Mouse (Mus musculus): ENCODE measurements at regions not wholly inside any gene's neighbourhood (a gene's known extent, or its start where the extent isn't known, plus 50 kb on each side); places are given as distances from the start of the nearest gene placed in this dataset.

DNA sequence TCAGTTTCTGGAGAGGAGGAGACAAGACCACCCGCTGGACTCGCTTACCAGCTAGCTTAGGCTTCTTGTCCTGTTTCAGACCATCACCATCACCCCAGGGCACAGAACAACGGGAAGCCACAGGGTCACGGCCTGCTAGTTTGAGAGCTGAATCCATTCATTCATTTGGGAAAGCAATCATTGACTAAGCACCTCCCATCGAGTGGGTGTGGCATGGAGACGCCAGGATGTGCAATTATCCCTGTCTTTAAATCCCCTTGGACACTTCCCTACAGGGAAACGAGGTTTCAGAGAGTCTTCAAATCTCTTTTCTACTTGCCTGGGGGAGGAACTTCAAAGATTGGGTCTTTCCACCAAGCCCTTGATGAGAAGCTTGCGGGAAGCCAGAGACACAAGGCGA lies 108.7 kb downstream of the 2410131K14Rik start:
- DNase-seq (ENCODE audit: low read depth, low spot score), result no peak

GRCm38 (mm10) chr5:118354127-118354526 lies 109.1 kb downstream of the 2410131K14Rik start:
- no peak for DNase-seq (ENCODE audit: low read depth, low spot score)

- no peak for DNase-seq (ENCODE audit: low read depth, low spot score)
Measured at GRCm38 (mm10) chr5:118354871-118355270, 109.8 kb downstream of the 2410131K14Rik start.

DNA sequence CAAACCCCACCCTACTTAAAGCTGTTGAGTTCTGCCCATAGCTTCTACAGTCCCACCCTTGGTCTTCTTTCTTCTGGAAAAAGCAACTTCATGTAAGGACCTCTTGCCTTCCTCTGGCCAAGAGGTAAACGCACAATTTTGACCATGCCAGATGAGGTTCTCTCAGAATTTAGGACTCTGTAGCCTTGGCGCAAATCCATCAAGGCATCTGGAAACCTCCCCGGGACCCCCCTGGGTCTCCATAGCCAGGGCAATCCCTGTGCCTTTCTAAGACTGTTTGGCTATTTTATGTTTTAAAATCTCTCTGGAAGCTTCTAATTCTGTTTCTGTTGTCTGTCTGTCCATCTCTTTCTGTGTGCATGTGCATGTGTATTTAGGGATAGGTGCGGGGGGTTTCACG lies 110.3 kb downstream of the 2410131K14Rik start:
- no peak for DNase-seq (ENCODE audit: low read depth, low spot score)

- DNase-seq (ENCODE audit: low read depth, low spot score), result no peak
Measured at GRCm38 (mm10) chr5:118355691-118356337, 110.8 kb downstream of the 2410131K14Rik start.

GRCm38 (mm10) chr5:118359646-118360373 lies 114.8 kb downstream of the 2410131K14Rik start:
- no peak for DNase-seq (ENCODE audit: low read depth, low spot score)

DNA sequence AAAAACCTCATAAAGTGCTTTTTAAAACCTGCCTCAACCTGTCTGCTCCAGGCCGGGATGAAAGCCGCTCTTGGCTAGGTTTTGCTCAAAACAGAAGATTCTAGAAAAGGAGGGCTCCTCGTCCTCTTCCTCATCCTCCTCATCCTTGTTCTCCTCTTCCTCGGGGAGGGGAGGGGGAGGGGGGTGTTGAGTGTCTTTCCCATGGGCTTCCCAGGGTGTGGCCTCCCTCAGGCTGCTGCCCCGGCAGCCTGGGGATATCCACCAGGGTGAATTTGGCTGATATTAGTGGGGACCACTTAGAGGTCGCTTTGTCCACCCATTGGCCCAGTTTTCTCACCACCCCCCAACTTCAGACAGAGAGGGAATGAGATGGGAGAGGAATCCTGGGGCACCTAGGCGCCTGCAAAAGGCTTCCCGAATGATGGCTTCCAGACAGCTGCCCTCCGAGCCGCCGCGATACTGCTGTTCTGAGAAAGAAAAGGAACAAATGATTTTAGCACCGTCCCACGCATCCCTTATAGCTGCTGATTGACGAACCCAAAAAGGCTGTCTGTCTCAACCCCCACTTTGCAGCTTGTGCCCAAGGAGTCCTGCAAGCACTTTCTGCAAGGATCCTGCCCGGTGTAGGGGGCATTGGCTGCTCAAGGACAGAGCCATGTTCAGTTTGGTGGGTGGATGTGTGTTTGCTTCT lies 115.5 kb downstream of the 2410131K14Rik start:
- no peak for DNase-seq (ENCODE audit: low read depth, low spot score)

DNA sequence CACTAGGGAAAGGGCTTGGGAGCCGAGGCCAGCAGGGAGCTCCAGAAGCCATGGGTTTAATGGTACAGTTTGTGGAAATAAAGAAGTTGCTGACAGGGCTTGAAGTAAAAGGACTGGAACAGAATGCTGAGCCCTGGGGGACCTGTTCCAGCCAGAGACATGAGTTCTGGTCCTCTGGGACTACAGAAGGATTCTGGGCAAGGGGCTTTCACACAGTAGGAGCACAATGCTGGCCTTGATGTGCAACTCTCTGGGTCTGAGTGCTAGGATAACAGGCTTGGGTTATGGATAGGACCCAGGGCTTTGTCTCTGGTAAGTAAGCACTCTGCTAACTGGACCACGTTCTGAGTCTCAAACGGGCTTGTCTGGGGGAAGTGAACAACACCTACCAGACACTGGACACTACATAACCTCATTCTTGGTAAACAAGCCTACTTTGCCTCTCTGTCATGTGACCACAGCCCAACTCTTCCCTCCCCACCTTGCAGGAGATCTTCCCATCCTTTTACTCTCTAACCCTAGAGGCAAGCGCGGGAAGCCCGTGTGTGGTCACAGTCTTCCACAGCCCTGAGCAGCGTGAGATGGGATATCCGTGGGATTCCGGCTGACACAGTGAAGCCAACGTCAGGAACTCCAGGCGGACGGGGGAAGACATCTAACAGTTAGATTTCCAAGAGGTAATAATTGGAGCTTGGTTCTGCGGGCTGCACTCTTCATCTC lies 116.3 kb downstream of the 2410131K14Rik start:
- DNase-seq (ENCODE audit: low read depth, low spot score), result no peak

- no peak for DNase-seq (ENCODE audit: low read depth, low spot score)
Measured at GRCm38 (mm10) chr5:118361853-118362406, 116.9 kb downstream of the 2410131K14Rik start.

- no peak for DNase-seq (ENCODE audit: low read depth, low spot score)
Measured at GRCm38 (mm10) chr5:118362738-118363137, 117.7 kb downstream of the 2410131K14Rik start.

- no peak for DNase-seq (ENCODE audit: low read depth, low spot score)
Measured at GRCm38 (mm10) chr5:118363154-118363553, 118.1 kb downstream of the 2410131K14Rik start.

GRCm38 (mm10) chr5:118364646-118365045 lies 119.6 kb downstream of the 2410131K14Rik start:
- DNase-seq (ENCODE audit: low read depth, low spot score), result no peak

DNA sequence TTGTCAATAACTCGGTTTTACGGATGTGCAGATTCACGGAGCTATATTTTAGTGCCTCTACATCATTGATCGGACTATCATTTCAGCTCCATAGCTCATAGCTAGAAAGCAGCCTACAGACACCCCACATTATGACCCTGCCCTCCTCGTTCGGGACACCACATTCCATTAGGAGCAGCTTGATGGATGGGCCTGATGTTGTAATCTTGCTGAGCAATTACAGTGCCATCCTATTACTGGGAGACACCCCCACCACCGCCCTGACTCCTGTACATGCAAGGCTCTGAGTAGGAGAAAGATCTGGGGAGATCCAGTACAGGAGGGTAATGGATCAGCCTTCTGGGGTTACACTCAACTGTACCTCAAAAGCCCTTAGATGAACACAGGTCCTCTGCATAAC lies 120.2 kb downstream of the 2410131K14Rik start:
- no peak for DNase-seq (ENCODE audit: low read depth, low spot score)

DNA sequence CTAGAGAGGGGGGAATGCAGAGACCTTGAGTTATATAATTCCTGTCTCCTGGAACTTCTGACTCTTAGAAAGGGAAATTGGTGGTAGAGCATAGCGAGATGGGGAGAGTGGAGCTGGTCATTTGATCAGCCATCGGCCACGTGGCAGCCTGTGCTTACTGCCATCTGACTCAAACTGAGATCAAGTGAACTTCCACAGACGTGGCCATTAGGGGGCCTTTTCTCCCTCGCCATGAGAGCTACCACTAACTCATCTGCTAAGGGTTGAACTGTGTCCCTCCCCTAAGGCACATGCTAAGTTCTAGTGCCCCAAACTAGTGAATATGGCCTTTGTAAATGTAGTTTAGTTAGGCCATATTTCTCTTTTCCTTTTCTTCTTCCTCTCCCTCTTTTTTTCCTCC lies 120.6 kb downstream of the 2410131K14Rik start:
- no peak for DNase-seq (ENCODE audit: low read depth, low spot score)

- DNase-seq (ENCODE audit: low read depth, low spot score), result peak; percentile 48
Measured at GRCm38 (mm10) chr5:118367047-118367446, 122.0 kb downstream of the 2410131K14Rik start.

GRCm38 (mm10) chr5:118373581-118373981 lies 128.6 kb downstream of the 2410131K14Rik start:
- no peak for DNase-seq (ENCODE audit: low read depth, low spot score)

DNA sequence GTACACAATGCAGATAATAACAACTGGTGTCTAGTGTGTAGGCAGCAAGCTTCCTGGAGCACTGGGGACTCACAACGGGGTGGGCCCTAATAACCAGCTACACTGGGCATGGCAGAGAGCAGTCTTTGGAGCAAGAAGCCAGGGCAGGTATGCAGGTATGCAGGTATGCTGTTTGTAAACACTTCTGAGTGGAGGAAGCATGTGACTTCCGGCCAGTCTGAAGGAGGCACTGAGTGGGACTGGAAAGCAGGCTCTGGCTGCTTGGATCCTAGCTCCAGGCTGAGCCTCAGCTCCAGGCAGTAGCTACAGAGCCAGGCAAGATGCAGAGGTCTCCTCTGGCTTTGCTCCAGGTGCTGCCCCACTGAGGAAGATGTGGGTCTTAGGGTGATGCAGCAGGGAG lies 129.9 kb downstream of the 2410131K14Rik start:
- no peak for DNase-seq (ENCODE audit: low read depth, low spot score)

GRCm38 (mm10) chr5:118375916-118376315 lies 130.9 kb downstream of the 2410131K14Rik start:
- DNase-seq (ENCODE audit: low read depth, low spot score), result no peak

GRCm38 (mm10) chr5:118376478-118376877 lies 131.5 kb downstream of the 2410131K14Rik start:
- DNase-seq (ENCODE audit: low read depth, low spot score), result no peak

DNA sequence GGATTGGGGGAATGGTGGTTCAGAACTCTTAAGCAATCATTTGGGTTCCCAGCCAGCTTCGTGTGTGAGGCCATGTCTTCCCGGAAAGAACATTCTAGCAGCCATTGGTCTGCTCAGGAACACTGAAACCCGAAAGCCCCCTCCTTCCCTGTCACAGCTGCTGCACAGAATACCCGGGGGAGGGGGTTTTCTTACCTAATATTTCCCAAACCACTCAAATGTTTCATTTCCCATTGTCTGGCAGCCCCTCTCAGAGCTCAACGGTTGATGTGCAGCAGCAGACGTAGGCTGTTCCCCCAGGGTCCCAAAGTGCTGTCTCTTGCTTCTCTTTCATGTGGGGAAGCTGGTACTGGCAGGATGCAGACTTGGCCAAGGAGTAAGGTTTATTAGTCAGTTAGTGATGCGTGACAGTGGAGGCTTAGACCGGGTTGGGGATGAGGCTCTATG lies 132.4 kb downstream of the 2410131K14Rik start:
- DNase-seq (ENCODE audit: low read depth, low spot score), result no peak

- DNase-seq (ENCODE audit: low read depth, low spot score), result no peak
Measured at GRCm38 (mm10) chr5:118379245-118380051, 134.4 kb downstream of the 2410131K14Rik start.

Measured in skeletal muscle tissue, adult 2 months (tissue).